Mouse (Mus musculus): ENCODE measurements around the gene Orai3.

DNA sequence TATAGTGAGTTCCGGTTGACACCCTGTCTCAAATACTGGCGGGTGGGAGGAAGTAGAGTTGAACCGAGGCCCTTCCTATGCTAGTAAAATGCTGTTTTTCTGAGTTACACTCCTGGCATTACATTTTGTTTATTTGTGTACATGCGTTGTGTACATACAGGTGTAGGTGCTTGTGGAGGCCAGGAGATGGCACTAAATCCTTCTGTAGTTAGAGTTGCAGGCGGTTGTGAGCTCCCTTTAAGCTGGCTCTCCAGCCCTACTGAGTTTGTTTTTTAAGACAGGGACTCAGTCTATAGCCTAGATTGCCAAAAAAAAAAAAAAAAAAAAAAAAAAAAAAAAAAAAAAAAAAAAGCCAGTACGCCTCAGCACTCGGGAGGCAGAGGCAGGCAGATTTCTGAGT lies 41.7 kb upstream of the Orai3 start:
- TF ChIP-seq CTCF (IDR thresholded peaks at IDR 0.05; ENCODE audit: extremely low read depth, insufficient read depth, insufficient read length, insufficient replicate concordance) (no peak), POLR2A (IDR thresholded peaks at IDR 0.05; ENCODE audit: low read depth, low read length) (no peak)
